Mouse (Mus musculus) ovary, postnatal 36 days (tissue): ENCODE results near the gene Socs2.
"Not testable (repeated sequence)": the region's sequence is repeated elsewhere in the genome, so short reads cannot be mapped to it uniquely, and the experiment has no call there.

Source experiments
- DNase-seq: peaks from one replicate; pipeline ENCODE4 v3.0.0; 2022; ENCODE audit warnings: low spot score, mixed read lengths

The Socs2 gene

GRCm38 (mm10) chr10:95392073-95392472 lies 24.9 kb downstream of the Socs2 start:
- no peak for DNase-seq

- DNase-seq, result no peak
These were observed 26.1 kb downstream of the Socs2 start for GRCm38 (mm10) chr10:95390871-95391270.

- DNase-seq, result not testable (repeated sequence)
These were observed 27.2 kb downstream of the Socs2 start for GRCm38 (mm10) chr10:95389805-95390204.

GRCm38 (mm10) chr10:95388821-95389477 lies 28.0 kb downstream of the Socs2 start:
- DNase-seq, result no peak

- no peak for DNase-seq
These were observed 30.5 kb downstream of the Socs2 start for GRCm38 (mm10) chr10:95386527-95386926.

- no peak for DNase-seq
These were observed 31.2 kb downstream of the Socs2 start for GRCm38 (mm10) chr10:95385801-95386203.

GRCm38 (mm10) chr10:95385081-95385480 lies 31.9 kb downstream of the Socs2 start:
- DNase-seq, result no peak

- no peak for DNase-seq
These were observed 32.5 kb downstream of the Socs2 start for GRCm38 (mm10) chr10:95384446-95384845.

- no peak for DNase-seq
These were observed 43.6 kb downstream of the Socs2 start for GRCm38 (mm10) chr10:95373340-95373739.

GRCm38 (mm10) chr10:95371942-95372341 lies 45.0 kb downstream of the Socs2 start:
- no peak for DNase-seq

GRCm38 (mm10) chr10:95369190-95369589 lies 47.8 kb downstream of the Socs2 start:
- no peak for DNase-seq

- DNase-seq, result no peak
These were observed 48.8 kb downstream of the Socs2 start for GRCm38 (mm10) chr10:95368151-95368550.

GRCm38 (mm10) chr10:95367661-95368089 lies 49.3 kb downstream of the Socs2 start:
- no peak for DNase-seq

GRCm38 (mm10) chr10:95367241-95367640 lies 49.7 kb downstream of the Socs2 start:
- no peak for DNase-seq

GRCm38 (mm10) chr10:95362326-95362725 lies 54.7 kb downstream of the Socs2 start:
- DNase-seq, result no peak

GRCm38 (mm10) chr10:95361260-95361841 lies 55.6 kb downstream of the Socs2 start:
- no peak for DNase-seq

- DNase-seq, result no peak
These were observed 56.9 kb downstream of the Socs2 start for GRCm38 (mm10) chr10:95360048-95360447.

GRCm38 (mm10) chr10:95357721-95358120 lies 59.3 kb downstream of the Socs2 start:
- no peak for DNase-seq

GRCm38 (mm10) chr10:95356711-95357110 lies 60.3 kb downstream of the Socs2 start:
- no peak for DNase-seq

GRCm38 (mm10) chr10:95355678-95356268 lies 61.2 kb downstream of the Socs2 start:
- DNase-seq, result no peak

- DNase-seq, result no peak
These were observed 62.3 kb downstream of the Socs2 start for GRCm38 (mm10) chr10:95354673-95355072.

GRCm38 (mm10) chr10:95354047-95354446 lies 62.9 kb downstream of the Socs2 start:
- DNase-seq, result no peak

GRCm38 (mm10) chr10:95348457-95348856 lies 68.5 kb downstream of the Socs2 start:
- no peak for DNase-seq
